Mouse (Mus musculus) hindbrain, embryonic 16.5 days (tissue): ENCODE results near the gene Gse1. TPM values are rescaled to one million over a fixed set of nuclear protein-coding genes. Genes with fewer than 3 reads are reported as not detected.

Experiments used
- ATAC-seq: fragments of 200-750 bp; cut with Nextera tagmentation; 2 replicates; pipeline ENCODE4 v1.8.0; 2017; ENCODE audit warnings: moderate TSS enrichment, moderate library complexity
- H3K27ac ChIP-seq: fragments of 300-500 bp; sonication (generic); 2 replicates; pipeline ENCODE4 v1.5.1; 2014; ENCODE audit warnings: low read depth, mild to moderate bottlenecking, control low read depth, low read length, moderate library complexity
- H3K27me3 ChIP-seq: fragments of 300-500 bp; sonication (generic); replicated peaks from 2 replicates; pipeline ENCODE4 v1.6.1; 2014; ENCODE audit warnings: low read length; ENCODE audit not compliant: control insufficient read depth, insufficient read depth
- H3K36me3 ChIP-seq: fragments of 300-500 bp; sonication (generic); 2 replicates; pipeline ENCODE4 v1.6.1; 2014; ENCODE audit warnings: mild to moderate bottlenecking, low read length, moderate library complexity, mixed read lengths; ENCODE audit not compliant: control insufficient read depth, insufficient read depth
- H3K4me1 ChIP-seq: fragments of 300-500 bp; sonication (generic); 2 replicates; pipeline ENCODE4 v1.6.1; 2014; ENCODE audit warnings: low read depth, low read length; ENCODE audit not compliant: control insufficient read depth, insufficient read depth
- H3K4me2 ChIP-seq: fragments of 300-500 bp; sonication (generic); 2 replicates; pipeline ENCODE4 v1.6.1; 2014; ENCODE audit warnings: mild to moderate bottlenecking, low read length, control low read depth, moderate library complexity
- H3K4me3 ChIP-seq: fragments of 300-500 bp; sonication (generic); 2 replicates; pipeline ENCODE4 v1.5.1; 2014; ENCODE audit warnings: mild to moderate bottlenecking, low read length, control low read depth, moderate library complexity
- H3K9ac ChIP-seq: fragments of 300-500 bp; sonication (generic); 2 replicates; pipeline ENCODE4 v1.6.1; 2014; ENCODE audit warnings: low read depth, mild to moderate bottlenecking, control low read depth, low read length, moderate library complexity
- H3K9me3 ChIP-seq: fragments of 300-500 bp; sonication (generic); 2 replicates; pipeline ENCODE4 v1.6.1; 2014; ENCODE audit warnings: mild to moderate bottlenecking, low read length, moderate library complexity; ENCODE audit not compliant: control insufficient read depth
- WGBS: fragments of 180-500 bp; shearing (Covaris S2); extraction: QIAGEN DNeasy Blood & Tissue Kit; methylation state at CpG from one replicate; pipeline ENCODE4 v1.1.7; 2014; 5-methylcytosine and 5-hydroxymethylcytosine counted together
- polyA plus RNA-seq: library from polyadenylated mRNA; unstranded; fragments of >200 nt; fragmentation: Nextera tagmentation; extraction: Ambion mirVana; gene quantifications from 2 replicates; pipeline ENCODE4 v1.2.1, GENCODE M21; 2015

Gse1 gene
- polyA plus RNA-seq, 1 experiment from 2014 or later: 10.7 TPM

DNA sequence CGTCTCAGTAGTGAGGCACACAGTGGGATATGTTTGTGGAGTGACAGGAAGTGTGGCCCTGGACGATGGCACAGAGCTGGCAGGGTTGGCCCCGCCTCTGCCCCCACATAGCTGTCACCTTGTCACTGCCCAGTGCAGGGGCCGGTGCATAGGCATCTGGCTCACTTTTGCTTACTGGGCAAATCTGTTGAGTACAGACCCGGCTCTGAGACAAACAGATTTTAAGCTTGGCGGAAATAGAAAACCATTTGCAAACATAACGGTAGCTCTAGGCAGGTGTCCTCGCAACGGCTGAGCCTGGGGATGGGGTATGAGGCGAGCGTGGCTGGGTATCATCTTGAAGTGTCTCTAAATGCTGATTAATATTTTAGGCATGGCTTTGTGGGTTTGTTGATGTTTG lies 79.3 kb downstream of the Gse1 start:
- ATAC-seq: peak; percentile 2; the same call in 1 of the 2 replicates
- Histone ChIP-seq H3K4me2 (no peak overlapping the region; the same call in 1 of the 2 replicates), H3K27ac (peak overlapping the region; percentile 75), H3K4me1 (peaks cover 54% of the 10 kb centered on the region), H3K36me3 (no peaks in the 10 kb centered on the region), H3K9me3 (no peaks in the 10 kb centered on the region), H3K4me3 (no peak overlapping the region), H3K27me3 (no peaks in the 10 kb centered on the region; the same call in 1 of the 2 replicates), H3K9ac (peak overlapping the region; percentile 57; the same call in 1 of the 2 replicates)
- WGBS: 29% methylated on average over 11 of the region's 11 CpGs

DNA sequence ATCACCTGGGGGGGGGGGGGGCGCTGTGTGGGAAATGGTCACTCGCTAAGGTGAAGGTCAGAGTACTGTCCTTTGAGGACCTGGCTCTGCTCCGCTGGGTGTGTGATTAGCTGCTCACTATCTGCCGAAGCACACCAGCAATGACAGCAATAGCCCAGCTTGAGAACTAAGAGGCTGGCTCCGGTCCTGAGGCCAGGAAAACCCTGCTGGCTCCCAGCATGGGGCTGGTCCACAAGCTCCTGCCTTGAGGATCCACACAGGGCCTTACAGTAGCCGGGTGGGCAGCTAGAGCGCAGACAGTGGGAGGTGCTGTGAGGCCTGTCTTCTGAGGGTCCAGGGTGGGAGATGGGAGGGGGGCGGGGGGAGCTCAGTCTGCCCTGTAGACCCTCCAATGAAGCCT lies 79.9 kb downstream of the Gse1 start:
- H3K4me1 ChIP-seq: peaks cover 53% of the 10 kb centered on the region
- 34% methylated on average over 8 of the region's 8 CpGs for WGBS
- H3K27me3 ChIP-seq: no peaks in the 10 kb centered on the region; the same call in 1 of the 2 replicates
- H3K4me3 ChIP-seq: no peak overlapping the region
- no peaks in the 10 kb centered on the region for H3K9me3 ChIP-seq
- no peak overlapping the region; the same call in none of the 2 replicates for H3K9ac ChIP-seq
- H3K27ac ChIP-seq: peak overlapping the region; percentile 64
- no peak overlapping the region for H3K4me2 ChIP-seq
- ATAC-seq: no peak
- H3K36me3 ChIP-seq: no peaks in the 10 kb centered on the region

DNA sequence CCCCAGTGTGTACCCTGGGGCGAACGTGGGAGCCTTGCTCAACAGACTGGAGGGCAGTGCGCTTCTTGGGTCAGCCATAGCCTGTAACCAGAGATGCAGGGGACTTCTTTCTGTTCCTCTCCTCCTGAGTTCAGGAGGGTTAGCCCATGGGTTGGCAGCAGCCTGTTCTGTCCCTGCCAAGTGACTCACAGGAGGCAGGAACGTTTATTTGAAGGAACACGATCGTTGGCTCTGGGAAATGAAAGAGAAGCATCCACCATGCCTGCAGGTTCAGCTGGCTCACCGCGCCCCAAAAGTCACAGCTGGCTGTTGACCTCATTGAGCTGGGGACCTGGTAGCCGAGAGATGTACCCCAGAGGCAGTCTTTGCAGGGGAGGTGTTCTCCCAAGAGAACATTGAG lies 80.3 kb downstream of the Gse1 start:
- Histone ChIP-seq H3K27ac (peak overlapping the region; percentile 64), H3K9me3 (no peaks in the 10 kb centered on the region), H3K36me3 (no peaks in the 10 kb centered on the region), H3K4me2 (no peak overlapping the region), H3K9ac (no peak overlapping the region; the same call in 1 of the 2 replicates), H3K4me3 (no peak overlapping the region), H3K4me1 (peaks cover 49% of the 10 kb centered on the region), H3K27me3 (no peaks in the 10 kb centered on the region; the same call in 1 of the 2 replicates)
- 0 out of 2 replicates have a peak, but pooled peaks have one; percentile 4 for ATAC-seq
- 23% methylated on average over 9 of the region's 9 CpGs for WGBS

DNA sequence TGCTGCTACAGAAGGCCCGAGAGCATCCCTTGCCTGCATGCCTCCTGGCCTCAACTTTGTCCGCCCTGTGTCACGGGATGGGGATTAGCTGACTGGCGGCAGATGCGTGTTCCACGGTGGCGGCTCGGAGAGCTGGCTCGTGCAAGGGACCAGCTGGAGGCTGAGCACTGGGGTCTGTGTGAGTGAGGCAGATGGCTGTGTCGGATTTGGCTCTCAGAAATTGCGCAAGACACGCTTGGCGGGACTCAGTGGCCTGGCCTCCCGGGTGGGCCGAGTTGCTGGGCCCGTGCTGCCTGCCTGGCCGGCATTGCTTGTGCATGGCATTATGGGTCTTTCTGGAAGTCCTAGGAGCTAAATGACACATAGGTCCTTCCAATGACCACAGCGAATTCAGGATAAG lies 81.1 kb downstream of the Gse1 start:
- H3K4me2 ChIP-seq: no peak overlapping the region; the same call in 1 of the 2 replicates

DNA sequence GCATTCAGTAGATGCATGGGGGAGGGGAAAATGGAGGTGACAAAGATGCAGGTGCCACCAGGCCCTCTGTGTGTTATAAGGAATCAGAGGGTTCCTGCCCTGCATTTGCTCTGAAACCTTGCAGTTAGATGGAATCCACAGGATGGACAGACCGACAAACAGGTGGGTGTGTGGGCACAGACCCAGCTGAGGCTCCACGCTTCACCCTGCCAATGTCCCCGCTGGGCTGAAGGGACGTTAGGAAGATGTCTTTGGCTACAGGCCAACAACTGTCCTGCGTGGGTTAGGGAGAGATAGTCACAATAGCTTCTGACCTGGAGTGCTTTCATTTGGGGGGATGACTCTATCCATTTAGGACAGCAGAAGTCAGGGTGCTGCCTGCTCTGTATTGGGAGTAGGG lies 81.8 kb downstream of the Gse1 start:
- Histone ChIP-seq H3K4me3 (no peak overlapping the region), H3K9ac (no peak overlapping the region), H3K27me3 (no peaks in the 10 kb centered on the region; the same call in 1 of the 2 replicates), H3K27ac (peak overlapping the region; percentile 0; the same call in 1 of the 2 replicates), H3K4me2 (no peak overlapping the region), H3K4me1 (peaks cover 37% of the 10 kb centered on the region), H3K9me3 (no peaks in the 10 kb centered on the region), H3K36me3 (no peaks in the 10 kb centered on the region)
- 35% methylated on average over 5 of the region's 5 CpGs for WGBS
- ATAC-seq: no peak

More for the DNA sequence above, 81.1 kb downstream of the Gse1 start:
- Histone ChIP-seq H3K4me1 (peaks cover 42% of the 10 kb centered on the region), H3K27me3 (no peaks in the 10 kb centered on the region; the same call in 1 of the 2 replicates), H3K4me3 (no peak overlapping the region), H3K9me3 (no peaks in the 10 kb centered on the region), H3K27ac (peak overlapping the region; percentile 6; the same call in 1 of the 2 replicates), H3K9ac (no peak overlapping the region; the same call in 1 of the 2 replicates), H3K36me3 (no peaks in the 10 kb centered on the region)
- WGBS: 24% methylated on average over 18 of the region's 18 CpGs
- ATAC-seq: peak; percentile 27

DNA sequence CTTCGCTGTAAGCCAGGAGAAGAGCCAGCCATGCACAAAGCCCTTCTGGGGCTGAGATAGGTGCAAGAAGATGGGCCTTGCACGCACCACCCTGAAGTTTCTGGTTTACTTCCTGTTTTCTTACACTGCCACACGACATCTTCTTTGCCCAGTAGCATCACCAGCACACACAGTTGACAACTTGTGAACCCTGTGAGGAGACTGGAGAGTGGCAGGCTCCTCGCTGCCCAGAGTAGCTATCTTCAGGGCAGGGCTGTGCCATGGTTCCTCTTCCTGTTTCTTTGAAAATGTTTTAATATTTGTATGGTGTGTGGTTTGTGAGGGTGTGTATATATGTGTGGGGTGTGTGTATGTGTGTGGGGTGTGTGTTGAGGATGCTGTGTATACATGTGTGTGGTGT lies 84.2 kb downstream of the Gse1 start:
- no peak for ATAC-seq
- H3K9me3 ChIP-seq: no peaks in the 10 kb centered on the region
- no peak overlapping the region for H3K27ac ChIP-seq
- WGBS: 82% methylated on average over 4 of the region's 4 CpGs
- no peak overlapping the region for H3K4me3 ChIP-seq
- no peaks in the 10 kb centered on the region for H3K36me3 ChIP-seq
- peaks cover 30% of the 10 kb centered on the region for H3K4me1 ChIP-seq
- H3K4me2 ChIP-seq: no peak overlapping the region
- no peak overlapping the region for H3K9ac ChIP-seq
- H3K27me3 ChIP-seq: no peaks in the 10 kb centered on the region; the same call in 1 of the 2 replicates

DNA sequence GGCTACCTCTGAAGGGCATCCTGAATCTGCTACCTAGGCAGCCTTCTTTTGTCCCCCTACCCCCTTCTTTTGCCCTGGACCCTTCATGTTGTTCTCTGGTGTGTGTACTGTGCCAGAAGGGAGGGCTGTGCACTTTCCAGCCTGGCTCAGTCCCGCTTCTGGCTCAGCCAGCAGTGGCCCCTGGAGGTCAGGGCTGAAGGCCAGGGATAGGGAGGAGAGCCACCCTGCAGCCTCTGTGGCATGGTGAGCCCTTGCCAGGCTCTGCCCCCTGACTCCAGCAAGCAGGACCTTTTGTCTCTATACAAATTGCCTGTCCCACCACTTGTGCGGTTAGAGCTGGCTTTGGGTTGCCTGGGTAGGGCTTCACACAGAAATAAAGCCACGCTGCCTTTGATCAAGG lies 85.4 kb downstream of the Gse1 start:
- H3K9ac ChIP-seq: no peak overlapping the region
- no peak overlapping the region for H3K27ac ChIP-seq
- WGBS: 61% methylated on average over 3 of the region's 3 CpGs
- H3K4me3 ChIP-seq: no peak overlapping the region
- H3K27me3 ChIP-seq: no peaks in the 10 kb centered on the region; the same call in 1 of the 2 replicates
- peaks cover 20% of the 10 kb centered on the region for H3K4me1 ChIP-seq
- no peaks in the 10 kb centered on the region for H3K36me3 ChIP-seq
- no peak overlapping the region for H3K4me2 ChIP-seq
- no peak for ATAC-seq
- H3K9me3 ChIP-seq: no peaks in the 10 kb centered on the region

DNA sequence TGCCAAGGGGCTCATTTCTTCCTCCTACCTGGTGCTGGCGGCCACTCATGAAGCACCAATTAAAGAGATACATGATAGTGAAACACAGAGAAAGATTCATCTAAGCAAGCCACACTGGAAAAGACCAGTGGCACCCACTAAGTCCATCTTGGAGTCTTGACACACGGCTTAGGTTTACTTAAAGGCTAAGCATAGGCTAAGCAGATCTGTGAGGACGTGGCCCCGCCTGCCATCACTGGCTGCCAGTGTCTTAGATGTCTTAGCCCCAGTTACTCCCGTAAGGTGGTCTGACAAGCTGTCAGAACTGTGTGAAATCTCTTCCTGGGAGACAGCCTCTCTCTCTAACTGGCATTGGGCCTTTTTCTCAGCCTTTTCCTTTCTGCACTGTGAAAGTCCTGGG lies 86.7 kb downstream of the Gse1 start:
- no peak overlapping the region for H3K27ac ChIP-seq
- peaks cover 8% of the 10 kb centered on the region; the same call in 1 of the 2 replicates for H3K4me1 ChIP-seq
- no peak overlapping the region for H3K4me2 ChIP-seq
- H3K27me3 ChIP-seq: no peaks in the 10 kb centered on the region; the same call in 1 of the 2 replicates
- no peak overlapping the region for H3K4me3 ChIP-seq
- no peak overlapping the region for H3K9ac ChIP-seq
- WGBS: 78% methylated on average over 5 of the region's 5 CpGs
- no peaks in the 10 kb centered on the region for H3K9me3 ChIP-seq
- H3K36me3 ChIP-seq: no peaks in the 10 kb centered on the region
- no peak for ATAC-seq

DNA sequence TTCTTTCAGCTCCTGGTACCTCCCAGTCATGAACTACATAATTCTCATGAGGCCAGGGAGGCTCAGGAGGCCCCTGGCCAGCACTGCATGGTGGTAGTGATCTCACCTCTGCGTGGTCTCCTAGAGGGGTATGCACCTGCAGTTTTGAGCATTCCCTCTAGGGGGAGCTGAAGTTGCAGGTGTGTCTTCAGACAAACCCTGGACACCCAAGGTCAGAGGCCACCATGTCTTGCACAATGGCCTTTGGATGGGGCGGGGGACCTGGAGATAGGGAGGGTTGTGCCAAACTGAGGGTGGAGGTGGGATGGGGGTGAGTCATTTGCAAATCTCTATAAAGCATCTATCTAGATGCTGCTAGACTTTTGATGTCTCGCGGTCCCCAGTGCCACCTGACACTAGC lies 87.4 kb downstream of the Gse1 start:
- no peak overlapping the region for H3K4me3 ChIP-seq
- peaks cover 3% of the 10 kb centered on the region; the same call in 1 of the 2 replicates for H3K4me1 ChIP-seq
- no peak overlapping the region for H3K27ac ChIP-seq
- no peak overlapping the region for H3K9ac ChIP-seq
- no peaks in the 10 kb centered on the region for H3K36me3 ChIP-seq
- 89% methylated on average over 4 of the region's 4 CpGs for WGBS
- no peak overlapping the region for H3K4me2 ChIP-seq
- H3K9me3 ChIP-seq: no peaks in the 10 kb centered on the region
- no peak for ATAC-seq
- H3K27me3 ChIP-seq: no peaks in the 10 kb centered on the region; the same call in 1 of the 2 replicates
